Mouse (Mus musculus) G1E (cell line): Measurements from ENCODE around the gene Olfr610.

ENCODE experiments used
- CTCF ChIP-seq: IDR thresholded peaks from 2 replicates; pipeline ENCODE4 v1.5.1; 2012; ENCODE audit warnings: low read depth, low read length, inconsistent platforms, mixed read lengths
- GATA1 ChIP-seq: IDR thresholded peaks from 2 replicates; pipeline ENCODE4 v1.6.1; 2012; ENCODE audit warnings: borderline replicate concordance, low read length, inconsistent platforms, mixed read lengths
- TAL1 ChIP-seq: conservative IDR thresholded peaks from 2 replicates; pipeline ENCODE4 v1.6.1; 2012; ENCODE audit warnings: low read depth, low read length, inconsistent platforms, mixed read lengths

- no peak for TF ChIP-seq GATA1
- no peak for TF ChIP-seq CTCF
- TF ChIP-seq TAL1 = no peak
Observed at GRCm38 (mm10) chr7:103555779-103556178, 43.9 kb upstream of the Olfr610 start, which contains the start of gene Olfr615.
